Mouse (Mus musculus): ENCODE measurements around the gene H2-DMb1.

DNA sequence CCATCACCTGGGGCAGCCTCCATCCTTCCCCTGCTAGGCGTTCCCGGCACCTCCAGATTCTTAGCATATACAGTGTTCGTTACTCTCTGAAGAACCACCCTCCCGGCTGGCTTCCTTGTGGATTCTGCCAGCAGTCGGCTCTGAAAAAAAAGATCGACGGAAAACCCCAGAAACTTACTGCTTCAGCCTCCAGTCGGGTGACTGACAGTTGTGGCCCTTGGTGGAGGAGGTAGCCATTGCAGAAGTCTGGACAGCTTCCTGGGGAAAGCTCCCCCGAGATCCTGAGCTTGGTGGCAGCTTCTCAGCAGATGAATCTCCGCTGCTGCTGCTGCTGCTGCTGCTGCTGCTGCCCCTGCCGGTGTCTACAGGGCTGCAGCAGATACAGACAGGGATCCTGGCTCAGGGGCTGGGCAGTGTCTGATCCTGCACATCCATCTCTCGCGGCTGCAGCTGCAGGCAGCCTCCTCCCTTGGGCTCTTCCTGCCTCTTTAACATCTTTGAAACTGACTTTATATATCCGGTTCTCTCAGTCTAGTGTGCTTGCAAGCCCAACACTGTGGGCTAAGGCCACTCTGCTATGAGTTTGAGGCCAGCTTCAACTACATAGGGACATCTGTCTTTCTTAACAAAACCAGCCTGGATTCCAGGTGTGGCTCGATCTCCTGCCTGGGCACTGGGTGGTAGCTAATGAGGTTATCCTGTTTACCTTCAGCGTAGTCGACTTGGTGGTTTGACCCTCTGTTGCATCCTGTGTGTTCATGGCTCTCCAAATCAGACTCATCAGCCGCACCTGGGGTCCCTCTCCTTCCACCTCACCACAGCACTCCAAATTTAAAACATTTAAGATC is 23.7 kb upstream of the H2-DMb1 start:
- TF ChIP-seq CTCF (IDR thresholded peaks at IDR 0.05; ENCODE audit: low read depth): peak; percentile 43
- no peak for TF ChIP-seq EP300 (IDR thresholded peaks at IDR 0.05; ENCODE audit: low read depth)

Data from liver, embryonic 14.5 days (tissue).